Comparison of ENCODE assay signal across 8 mouse cellular contexts in genomic region chr6:52316413-52317184, GRCm38 (mm10). TPM values are rescaled to one million over a fixed set of nuclear protein-coding genes. Genes with fewer than 3 reads are reported as not detected.
DNase-seq lines count a peak whose midpoint lies in the region; ATAC-seq and TF ChIP-seq lines count a peak whose summit lies in the region.
"Had no signal": no experiment of that assay in that cellular context is flagged by ENCODE, and none has a peak within 500 bp of the region (broad histone marks: within the 10 kb centered on the region; RNA-seq: fewer than 3 reads in every experiment).

No protein-coding gene starts in this region.

- H3K36me3 ChIP-seq in lung, embryonic 16.5 days (ENCODE audit: control insufficient read depth, insufficient read depth, low read length): no peaks in the 10 kb centered on the region
- H3K36me3 ChIP-seq in forebrain, embryonic 14.5 days (ENCODE audit: control insufficient read depth, insufficient read depth, low read length): no peaks in the 10 kb centered on the region
- no peaks in the 10 kb centered on the region for H3K36me3 ChIP-seq in limb, embryonic 12.5 days
- no peaks in the 10 kb centered on the region for H3K36me3 ChIP-seq in small intestine, adult 2 months (ENCODE audit: control insufficient read depth, insufficient read depth, low read length)

- TF ChIP-seq POLR2A in small intestine, adult 2 months (IDR thresholded peaks at IDR 0.05; ENCODE audit: low read depth, low read length): no peak

- WGBS in lung, embryonic 16.5 days: 1% methylated on average over 79 of the region's 81 CpGs
- 2% methylated on average over 59 of the region's 81 CpGs for WGBS in forebrain, embryonic 14.5 days
- 6% methylated on average over 79 of the region's 81 CpGs for WGBS in limb, embryonic 12.5 days
- WGBS in small intestine, adult 2 months: 14% methylated on average over 81 of the region's 81 CpGs

- peak; percentile 37 for ATAC-seq in lung, embryonic 16.5 days (ENCODE audit: low read depth)
- ATAC-seq in forebrain, embryonic 14.5 days: no peak
- ATAC-seq in limb, embryonic 12.5 days (ENCODE audit: insufficient number of reproducible peaks, insufficient read depth, low FRiP score, low TSS enrichment, low read depth): no peak

- peak overlapping the region; percentile 58 for H3K4me2 ChIP-seq in lung, embryonic 16.5 days (ENCODE audit: low read depth, low read length)
- peak overlapping the region; percentile 26 for H3K4me2 ChIP-seq in forebrain, embryonic 14.5 days (ENCODE audit: low read length)
- H3K4me2 ChIP-seq in limb, embryonic 12.5 days: peak overlapping the region; percentile 80

- peak overlapping the region; percentile 43 for H3K4me3 ChIP-seq in lung, embryonic 16.5 days (ENCODE audit: low read length)
- peak overlapping the region; percentile 13; the same call in 1 of the 2 replicates for H3K4me3 ChIP-seq in forebrain, embryonic 14.5 days (ENCODE audit: low read depth, low read length)
- peak overlapping the region; percentile 48 for H3K4me3 ChIP-seq in limb, embryonic 12.5 days (replicated peaks)
- H3K4me3 ChIP-seq in small intestine, adult 2 months (ENCODE audit: low read depth, low read length): peak overlapping the region; percentile 40
- no peak overlapping the region for H3K4me3 ChIP-seq in layer of hippocampus, adult 2 months

- peaks cover 93% of the 10 kb centered on the region for H3K27me3 ChIP-seq in lung, embryonic 16.5 days (ENCODE audit: control insufficient read depth, insufficient read depth, low read depth, low read length)
- H3K27me3 ChIP-seq in forebrain, embryonic 14.5 days (replicated peaks; ENCODE audit: control insufficient read depth, insufficient read depth, low read length): peaks cover 89% of the 10 kb centered on the region
- peaks cover 85% of the 10 kb centered on the region for H3K27me3 ChIP-seq in limb, embryonic 12.5 days
- H3K27me3 ChIP-seq in small intestine, adult 2 months (ENCODE audit: control insufficient read depth, insufficient read depth, low read length): peaks cover 92% of the 10 kb centered on the region

- no peak for TF ChIP-seq CTCF in small intestine, adult 2 months (IDR thresholded peaks at IDR 0.05; ENCODE audit: extremely low read depth, insufficient read length, insufficient replicate concordance, low read depth, low read length)
- TF ChIP-seq CTCF in layer of hippocampus, adult 2 months (conservative IDR thresholded peaks at IDR 0.05): no peak

- no peak overlapping the region for H3K27ac ChIP-seq in lung, embryonic 16.5 days (ENCODE audit: low read length)
- H3K27ac ChIP-seq in forebrain, embryonic 14.5 days (ENCODE audit: low read depth, low read length): no peak overlapping the region
- no peak overlapping the region for H3K27ac ChIP-seq in limb, embryonic 12.5 days
- no peak overlapping the region for H3K27ac ChIP-seq in small intestine, adult 2 months (ENCODE audit: insufficient read depth, low read depth, low read length)
- no peak overlapping the region for H3K27ac ChIP-seq in layer of hippocampus, adult 2 months

- DNase-seq in lung, postnatal 25 days (ENCODE audit: low spot score): no peak
- DNase-seq in forebrain, embryonic 14.5 days (ENCODE audit: low spot score): no peak
- no peak for DNase-seq in layer of hippocampus, adult 2 months (ENCODE audit: low spot score in 2 of 2)
- DNase-seq in cerebellum, adult 9-11 months: no peak
- DNase-seq: adrenal gland, adult 2 months had no signal

- no peaks in the 10 kb centered on the region for H3K9me3 ChIP-seq in lung, embryonic 16.5 days (ENCODE audit: control insufficient read depth, low read length)
- no peaks in the 10 kb centered on the region for H3K9me3 ChIP-seq in forebrain, embryonic 14.5 days (replicated peaks; ENCODE audit: control insufficient read depth, low read length)
- H3K9me3 ChIP-seq in limb, embryonic 12.5 days: no peaks in the 10 kb centered on the region

- peak overlapping the region; percentile 27; the same call in 1 of the 2 replicates for H3K9ac ChIP-seq in lung, embryonic 16.5 days (ENCODE audit: low read length)
- no peak overlapping the region for H3K9ac ChIP-seq in forebrain, embryonic 14.5 days (ENCODE audit: low read length)
- peak overlapping the region; percentile 62 for H3K9ac ChIP-seq in limb, embryonic 12.5 days (replicated peaks)

- H3K4me1 ChIP-seq in lung, embryonic 16.5 days (replicated peaks; ENCODE audit: control insufficient read depth, insufficient read depth, low read length): peaks cover 17% of the 10 kb centered on the region
- H3K4me1 ChIP-seq in forebrain, embryonic 14.5 days (ENCODE audit: control insufficient read depth, insufficient read depth, low read length): no peaks in the 10 kb centered on the region
- peaks cover 57% of the 10 kb centered on the region for H3K4me1 ChIP-seq in limb, embryonic 12.5 days (replicated peaks)
- H3K4me1 ChIP-seq in small intestine, adult 2 months (ENCODE audit: control insufficient read depth, insufficient read depth, insufficient read length, low read length): peaks cover 4% of the 10 kb centered on the region; the same call in 1 of the 2 replicates

RNA-seq across cellular contexts. Expression of gene Evx1, which starts 3.3 kb away (rescaled TPM):
- not detected in 2 replicates for polyA plus RNA-seq in lung, embryonic 16.5 days (2015; fragmentation: Nextera tagmentation; extraction: Ambion mirVana)
- polyA plus RNA-seq in forebrain, embryonic 14.5 days (2014; fragmentation: Nextera tagmentation; extraction: Ambion mirVana): not detected in 2 replicates
- 4.8 and 5.2 TPM in 2 replicates for polyA plus RNA-seq in limb, embryonic 12.5 days (2016; fragmentation: Nextera tagmentation; extraction: Ambion mirVana)
- not detected in 2 replicates for polyA plus RNA-seq in small intestine, adult 2 months (2012; rRNA removed)
- not detected for total RNA-seq in layer of hippocampus, adult 2 months (2021)
- polyA plus RNA-seq: adrenal gland, adult 2 months had no signal

RNA-seq across cellular contexts. Expression of gene Hoxa13, which starts 55.9 kb away (rescaled TPM):
- polyA plus RNA-seq in lung, embryonic 16.5 days (2015; fragmentation: Nextera tagmentation; extraction: Ambion mirVana): not detected in 2 replicates
- polyA plus RNA-seq in forebrain, embryonic 14.5 days (2014; fragmentation: Nextera tagmentation; extraction: Ambion mirVana): not detected in 2 replicates
- polyA plus RNA-seq in limb, embryonic 12.5 days (2016; fragmentation: Nextera tagmentation; extraction: Ambion mirVana): 33.1 and 34.1 TPM in 2 replicates
- polyA plus RNA-seq in small intestine, adult 2 months (2012; rRNA removed): not detected in 2 replicates
- not detected for total RNA-seq in layer of hippocampus, adult 2 months (2021)
- total RNA-seq: adrenal gland, adult 2 months had no signal
- polyA plus RNA-seq: adrenal gland, adult 2 months had no signal

Comparison
In these comparisons a context has a peak if more than half of its experiments do, and no peak if none do; other contexts are left out.
1. H3K4me2 ChIP-seq: peak in every context shown above with its lines; median percentile 80 in limb, embryonic 12.5 days; 58 in lung, embryonic 16.5 days; 26 in forebrain, embryonic 14.5 days.
2. RNA of gene Hoxa13, which starts 55.9 kb away (polyA plus RNA-seq): 33.1 to 34.1 TPM in limb, embryonic 12.5 days; not detected in small intestine, adult 2 months, not detected in lung, embryonic 16.5 days and not detected in forebrain, embryonic 14.5 days; every median in the first group is over 10 times any median in the second.